Mouse (Mus musculus): ENCODE measurements around the gene Scn9a.

Gene Scn9a

GRCm38 (mm10) chr2:66634580-66635359 lies at the start of gene Scn9a:
Scn9a (minus strand) TSS chr2:66634962.
- peak; percentile 56 to 59 for DNase-seq (ENCODE audit: low spot score in 2 of 2)

- DNase-seq (ENCODE audit: low spot score in 2 of 2) = no peak
These were observed 27.2 kb upstream of the Scn9a start for GRCm38 (mm10) chr2:66661988-66662387.

- DNase-seq (ENCODE audit: low spot score in 2 of 2) = no peak
These were observed 21.7 kb upstream of the Scn9a start for GRCm38 (mm10) chr2:66656430-66656829.

- no peak for DNase-seq (ENCODE audit: low spot score in 2 of 2)
These were observed 20.7 kb upstream of the Scn9a start for GRCm38 (mm10) chr2:66655431-66655830.

- DNase-seq (ENCODE audit: low spot score in 2 of 2) = peak in 1 of 2 experiments; percentile 22
These were observed 9.6 kb upstream of the Scn9a start for GRCm38 (mm10) chr2:66644384-66644783.

GRCm38 (mm10) chr2:66632728-66633127 lies 2.0 kb downstream of the Scn9a start:
- DNase-seq (ENCODE audit: low spot score in 2 of 2) = peak in 1 of 2 experiments; percentile 22

GRCm38 (mm10) chr2:66611091-66611490 lies 23.7 kb downstream of the Scn9a start:
- no peak for DNase-seq (ENCODE audit: low spot score in 2 of 2)

GRCm38 (mm10) chr2:66597313-66597712 lies 37.4 kb downstream of the Scn9a start:
- no peak for DNase-seq (ENCODE audit: low spot score in 2 of 2)

- DNase-seq (ENCODE audit: low spot score in 2 of 2) = no peak
These were observed 38.6 kb downstream of the Scn9a start for GRCm38 (mm10) chr2:66596145-66596544.

- no peak for DNase-seq (ENCODE audit: low spot score in 2 of 2)
These were observed 44.6 kb downstream of the Scn9a start for GRCm38 (mm10) chr2:66590151-66590550.

GRCm38 (mm10) chr2:66580026-66580808 lies 54.5 kb downstream of the Scn9a start:
- no peak for DNase-seq (ENCODE audit: low spot score in 2 of 2)

- DNase-seq (ENCODE audit: low spot score in 2 of 2) = no peak
These were observed 86.5 kb downstream of the Scn9a start for GRCm38 (mm10) chr2:66548254-66548653.

GRCm38 (mm10) chr2:66519966-66520365 lies 114.8 kb downstream of the Scn9a start:
- DNase-seq (ENCODE audit: low spot score in 2 of 2) = no peak

- DNase-seq (ENCODE audit: low spot score in 2 of 2) = no peak
These were observed 123.3 kb downstream of the Scn9a start for GRCm38 (mm10) chr2:66511424-66511823.

- DNase-seq (ENCODE audit: low spot score in 2 of 2) = no peak
These were observed 126.7 kb downstream of the Scn9a start for GRCm38 (mm10) chr2:66508032-66508431.

GRCm38 (mm10) chr2:66507616-66508015 lies 127.1 kb downstream of the Scn9a start:
- DNase-seq (ENCODE audit: low spot score in 2 of 2) = no peak

GRCm38 (mm10) chr2:66502158-66502557 lies 132.6 kb downstream of the Scn9a start:
- DNase-seq (ENCODE audit: low spot score in 2 of 2) = no peak

GRCm38 (mm10) chr2:66494556-66494955 lies 140.2 kb downstream of the Scn9a start:
- no peak for DNase-seq (ENCODE audit: low spot score in 2 of 2)

- no peak for DNase-seq (ENCODE audit: low spot score in 2 of 2)
These were observed 156.4 kb downstream of the Scn9a start for GRCm38 (mm10) chr2:66478395-66478794.

GRCm38 (mm10) chr2:66473181-66473822 lies 161.5 kb downstream of the Scn9a start:
- peak; percentile 35 to 52 for DNase-seq (ENCODE audit: low spot score in 2 of 2)

GRCm38 (mm10) chr2:66465484-66465883 lies 169.3 kb downstream of the Scn9a start:
- no peak for DNase-seq (ENCODE audit: low spot score in 2 of 2)

- no peak for DNase-seq (ENCODE audit: low spot score in 2 of 2)
These were observed 169.8 kb downstream of the Scn9a start for GRCm38 (mm10) chr2:66464874-66465458.

Measured in right cerebral cortex, postnatal 10 days (tissue).